Mouse (Mus musculus) neural tube, embryonic 12.5 days (tissue): ENCODE results near the gene Rhbdl1. TPM values are rescaled to one million over a fixed set of nuclear protein-coding genes. Genes with fewer than 3 reads are reported as not detected.
A peak's percentile ranks its signal among the peaks of the same experiment; 100 is the strongest.
"Not testable (repeated sequence)": the region's sequence is repeated elsewhere in the genome, so short reads cannot be mapped to it uniquely, and the experiment has no call there.

Experiments
- ATAC-seq: fragments of 200-750 bp; cut with Nextera tagmentation; 2 replicates; pipeline ENCODE4 v1.8.0; 2017; ENCODE audit warnings: low read depth, mild to moderate bottlenecking, moderate TSS enrichment, moderate library complexity; ENCODE audit not compliant: low FRiP score
- H3K27ac ChIP-seq: fragments of 300-500 bp; sonication (generic); 2 replicates; pipeline ENCODE4 v1.5.1; 2016
- H3K27me3 ChIP-seq: fragments of 300-500 bp; sonication (generic); replicated peaks from 2 replicates; pipeline ENCODE4 v1.6.1; 2016; ENCODE audit warnings: mild to moderate bottlenecking
- H3K36me3 ChIP-seq: fragments of 300-500 bp; sonication (generic); 2 replicates; pipeline ENCODE4 v1.6.1; 2016; ENCODE audit warnings: mild to moderate bottlenecking
- H3K4me1 ChIP-seq: fragments of 300-500 bp; sonication (generic); 2 replicates; pipeline ENCODE4 v1.6.1; 2016
- H3K4me2 ChIP-seq: fragments of 300-500 bp; sonication (generic); replicated peaks from 2 replicates; pipeline ENCODE4 v1.6.1; 2016; ENCODE audit warnings: mild to moderate bottlenecking
- H3K4me3 ChIP-seq: fragments of 300-500 bp; sonication (generic); 2 replicates; pipeline ENCODE4 v1.5.1; 2016
- H3K9ac ChIP-seq: fragments of 300-500 bp; sonication (generic); 2 replicates; pipeline ENCODE4 v1.6.1; 2016; ENCODE audit warnings: mild to moderate bottlenecking
- H3K9me3 ChIP-seq: fragments of 300-500 bp; sonication (generic); 2 replicates; pipeline ENCODE4 v1.6.1; 2016; ENCODE audit warnings: mild to moderate bottlenecking
- WGBS: fragments of 180-500 bp; shearing (Covaris S2); methylation state at CpG from one replicate; pipeline ENCODE4 v1.1.7; 2016; 5-methylcytosine and 5-hydroxymethylcytosine counted together
- polyA plus RNA-seq: library from polyadenylated mRNA; unstranded; fragments of >200 nt; fragmentation: Nextera tagmentation; extraction: Ambion mirVana; gene quantifications from 2 replicates; pipeline ENCODE4 v1.2.1, GENCODE M21; 2016

Gene Rhbdl1
- polyA plus RNA-seq, 1 experiment from 2014 or later, result 8.1 TPM

DNA sequence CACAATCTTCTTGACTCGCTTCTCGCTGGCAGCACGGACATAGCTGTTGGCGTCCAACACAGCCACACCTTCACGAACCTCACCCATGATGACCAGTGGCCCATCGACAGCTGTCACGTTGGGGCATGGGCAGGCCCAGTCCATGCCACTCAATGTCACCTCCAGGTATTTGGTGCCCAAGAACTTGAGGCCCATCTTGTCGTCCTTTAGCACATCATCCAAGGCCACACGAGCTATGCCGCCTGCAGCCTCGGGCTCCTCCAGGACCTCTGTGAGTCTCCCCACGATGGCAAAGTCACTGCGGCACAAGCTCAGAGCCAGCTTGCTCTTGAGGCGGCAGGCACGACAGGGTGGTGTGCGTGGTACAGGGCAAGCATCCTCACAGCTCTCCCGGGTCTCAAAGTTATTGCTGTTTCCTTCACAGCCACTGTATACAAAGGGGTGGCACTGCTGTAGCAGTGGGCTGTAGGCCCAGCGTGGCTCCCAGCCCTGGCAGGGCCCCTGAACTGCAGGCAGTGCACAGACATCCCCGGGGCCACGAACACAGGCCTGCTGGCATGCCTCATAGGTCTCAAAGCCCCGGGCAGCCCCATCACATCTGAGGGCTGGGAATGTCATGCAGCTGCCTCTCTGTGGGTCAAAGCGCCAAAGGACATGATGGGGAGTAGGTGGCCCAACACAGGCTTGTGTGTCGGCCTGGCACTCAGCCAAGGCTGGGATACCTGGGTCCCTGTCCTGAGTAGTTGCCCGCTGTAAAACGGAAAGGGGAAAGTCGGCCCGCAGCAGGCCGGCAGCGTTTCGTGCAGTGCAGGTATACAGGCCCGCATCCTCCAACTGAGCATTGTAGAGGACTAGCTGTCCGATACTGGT, 40.9 kb upstream of the Rhbdl1 start:
- 92% methylated on average over 32 of the region's 32 CpGs for WGBS
- Histone ChIP-seq H3K9me3 (no peaks in the 10 kb centered on the region), H3K4me1 (peaks cover 36% of the 10 kb centered on the region), H3K9ac (no peak overlapping the region), H3K36me3 (peaks cover 36% of the 10 kb centered on the region), H3K4me3 (no peak overlapping the region), H3K27ac (no peak overlapping the region), H3K27me3 (no peaks in the 10 kb centered on the region), H3K4me2 (no peak overlapping the region)
- no peak for ATAC-seq

DNA sequence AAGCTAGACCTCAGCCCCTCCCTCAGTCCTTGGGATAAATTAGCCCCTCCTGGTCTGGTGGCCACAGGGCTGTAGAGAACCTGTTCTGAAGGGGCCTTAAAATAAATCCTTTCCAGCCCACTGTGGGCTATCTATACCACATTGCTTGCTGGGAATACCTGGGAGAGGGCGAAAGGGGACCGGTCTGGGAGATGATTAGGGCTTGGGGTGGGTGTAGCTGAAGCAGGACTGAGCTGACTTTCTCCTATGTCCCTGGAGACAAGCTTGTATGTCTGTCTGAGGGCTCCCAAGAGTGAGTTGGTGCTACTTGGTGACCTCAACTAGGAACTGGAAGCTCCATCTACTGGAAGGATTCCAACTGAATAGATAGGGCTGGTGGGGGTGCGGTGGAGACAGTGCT, 39.9 kb upstream of the Rhbdl1 start:
- H3K9ac ChIP-seq, result no peak overlapping the region
- no peaks in the 10 kb centered on the region for H3K27me3 ChIP-seq
- H3K36me3 ChIP-seq, result peaks cover 27% of the 10 kb centered on the region
- no peak overlapping the region for H3K27ac ChIP-seq
- peak overlapping the region; percentile 96; the same call in 1 of the 2 replicates for H3K4me2 ChIP-seq
- no peaks in the 10 kb centered on the region for H3K9me3 ChIP-seq
- H3K4me3 ChIP-seq, result no peak overlapping the region
- no peak for ATAC-seq
- 96% methylated on average over 3 of the region's 3 CpGs for WGBS
- H3K4me1 ChIP-seq, result peaks cover 36% of the 10 kb centered on the region

DNA sequence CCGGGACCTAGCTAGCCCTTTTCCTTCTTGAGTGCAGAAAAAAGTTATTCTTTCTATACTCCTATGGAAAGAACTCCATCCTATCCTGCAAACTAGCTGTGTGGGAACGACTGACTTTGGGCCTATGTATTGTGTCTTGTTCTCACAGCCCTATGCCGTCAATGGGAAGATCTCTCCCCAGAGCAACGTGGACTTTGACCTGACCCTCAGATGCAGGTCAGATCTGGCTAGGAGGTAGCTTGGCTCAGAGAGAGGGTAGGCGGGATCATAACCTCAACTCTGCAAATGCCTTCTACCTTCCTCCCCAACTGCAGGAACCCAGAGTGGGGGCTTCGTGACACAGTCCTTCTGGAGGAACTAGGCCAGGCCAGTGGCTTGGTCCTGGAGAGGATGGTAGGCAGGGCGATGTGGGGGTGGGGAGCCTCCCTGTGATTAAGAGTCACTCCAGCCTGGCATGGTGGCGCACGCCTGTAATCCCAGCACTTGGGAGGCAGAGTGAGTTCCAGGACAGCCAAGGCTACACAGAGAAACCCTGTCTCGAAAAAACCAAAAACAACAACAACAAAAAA, 39.3 kb upstream of the Rhbdl1 start:
- Histone ChIP-seq H3K4me2 (peak overlapping the region; percentile 96), H3K9me3 (no peaks in the 10 kb centered on the region), H3K27me3 (no peaks in the 10 kb centered on the region), H3K36me3 (peaks cover 23% of the 10 kb centered on the region), H3K4me3 (peak overlapping the region; percentile 78), H3K9ac (peak overlapping the region; percentile 81), H3K4me1 (peaks cover 32% of the 10 kb centered on the region), H3K27ac (no peak overlapping the region)
- WGBS, result 55% methylated on average over 10 of the region's 10 CpGs
- no peak for ATAC-seq

DNA sequence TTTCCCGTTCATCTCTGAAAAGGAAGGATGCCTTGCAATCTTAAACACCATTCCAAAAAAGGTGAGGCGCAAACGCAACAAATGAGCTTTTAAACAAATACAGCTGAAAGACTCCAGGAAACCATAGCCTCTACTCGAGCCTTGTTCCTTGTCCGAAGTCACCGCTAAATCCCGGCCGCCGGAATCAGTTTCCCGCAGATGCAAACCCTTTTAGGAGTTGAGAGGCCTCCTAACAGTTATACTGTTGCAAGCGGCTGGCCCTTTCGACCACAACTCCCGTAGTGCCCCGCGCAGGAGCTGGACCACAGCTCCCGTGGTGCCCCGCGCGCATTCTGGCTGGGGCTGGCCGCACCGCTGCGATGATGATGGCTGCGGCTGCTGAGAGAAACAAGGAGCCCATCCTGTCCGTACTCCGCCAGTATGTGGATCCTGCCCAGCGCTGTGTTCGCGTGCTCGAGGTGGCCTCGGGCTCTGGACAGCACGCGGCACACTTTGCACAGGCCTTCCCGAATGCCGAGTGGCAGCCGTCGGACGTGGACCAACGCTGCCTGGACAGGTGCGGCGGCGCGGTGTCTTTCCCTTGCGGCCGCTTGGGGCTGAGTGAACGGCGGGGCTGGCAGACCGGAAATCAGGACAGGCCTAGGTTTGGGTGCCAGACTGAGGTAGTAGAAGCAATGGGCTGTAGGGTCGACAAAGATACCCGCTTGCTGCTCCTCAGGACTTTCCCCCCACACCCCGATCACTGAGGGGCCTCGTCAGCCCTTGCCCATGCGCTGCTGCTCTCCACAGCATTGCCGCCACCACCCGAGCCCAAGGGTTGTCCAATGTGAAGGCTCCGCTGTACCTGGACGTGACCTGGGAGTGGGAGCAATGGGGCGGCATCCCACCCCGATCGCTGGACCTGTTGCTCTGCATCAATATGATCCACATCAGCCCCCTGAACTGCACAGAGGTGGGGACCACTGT, 38.4 kb upstream of the Rhbdl1 start:
- peak; percentile 89 for ATAC-seq
- H3K27ac ChIP-seq, result peak overlapping the region; percentile 85
- H3K36me3 ChIP-seq, result peaks cover 23% of the 10 kb centered on the region
- peak overlapping the region; percentile 96 for H3K4me2 ChIP-seq
- H3K4me3 ChIP-seq, result peak overlapping the region; percentile 78
- peaks cover 24% of the 10 kb centered on the region for H3K4me1 ChIP-seq
- H3K9ac ChIP-seq, result peak overlapping the region; percentile 81
- no peaks in the 10 kb centered on the region for H3K27me3 ChIP-seq
- 2% methylated on average over 59 of the region's 59 CpGs for WGBS
- H3K9me3 ChIP-seq, result no peaks in the 10 kb centered on the region

DNA sequence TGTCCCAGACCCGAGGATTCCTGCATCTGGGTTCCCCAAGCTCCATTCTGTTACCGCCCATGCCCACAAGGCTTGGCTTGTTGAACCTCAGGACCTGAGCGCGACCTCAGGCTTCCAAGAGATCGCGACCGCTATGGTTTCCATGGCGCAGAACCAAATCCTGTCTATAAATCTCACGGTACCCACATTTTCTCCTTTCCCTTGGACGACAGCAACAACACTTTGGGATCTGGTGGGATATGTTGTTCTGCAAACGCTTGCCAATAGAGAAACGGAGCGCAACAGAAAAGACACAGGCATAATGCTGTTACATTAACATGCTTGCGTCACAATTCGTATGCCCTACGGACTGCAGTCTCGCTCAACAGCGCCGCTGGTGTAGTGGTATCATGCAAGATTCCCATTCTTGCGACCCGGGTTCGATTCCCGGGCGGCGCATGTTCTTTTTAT, 37.7 kb upstream of the Rhbdl1 start, which contains the start of gene Mettl26:
Gene Mettl26, plus strand, starts transcription at position 354 of the 450 bp plus-strand sequence.
- Histone ChIP-seq H3K36me3 (peaks cover 22% of the 10 kb centered on the region), H3K27me3 (no peaks in the 10 kb centered on the region), H3K4me3 (peak within 1 kb of the TSS; percentile 78), H3K9me3 (no peaks in the 10 kb centered on the region), H3K27ac (peak within 1 kb of the TSS; percentile 85), H3K9ac (peak within 1 kb of the TSS; percentile 81), H3K4me1 (peaks cover 16% of the 10 kb centered on the region), H3K4me2 (peak within 1 kb of the TSS; percentile 96)
- under 1% methylated on average over 25 of the region's 25 CpGs for WGBS
- ATAC-seq, result peak; percentile 58

DNA sequence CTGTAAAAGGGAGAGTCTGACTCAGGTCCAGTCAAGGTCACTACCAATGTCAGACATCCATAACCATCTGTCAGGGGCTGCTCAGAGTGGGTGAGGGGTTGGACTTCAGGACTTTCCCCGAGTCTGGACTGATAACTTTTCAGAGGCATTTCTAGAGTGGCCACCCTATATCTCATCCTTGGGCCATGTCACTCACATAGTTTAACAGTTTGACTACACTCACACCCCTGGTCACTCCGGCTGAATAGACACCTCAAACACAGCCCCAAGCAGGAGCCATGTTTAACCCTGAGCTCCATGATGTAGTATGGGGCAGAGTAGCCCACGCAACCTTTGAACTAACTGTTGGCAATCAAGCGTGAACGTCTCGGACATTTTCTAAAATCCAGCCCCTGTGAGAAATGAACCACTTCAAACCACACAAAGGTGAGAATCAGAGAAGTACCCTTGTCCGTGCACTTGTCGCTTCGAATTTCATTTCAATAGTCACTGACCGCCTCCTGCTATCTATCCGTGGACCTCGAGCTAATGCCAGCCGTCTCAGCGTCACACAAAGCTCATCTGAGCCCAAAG, 37.1 kb upstream of the Rhbdl1 start:
- Histone ChIP-seq H3K36me3 (peaks cover 17% of the 10 kb centered on the region), H3K4me2 (peak overlapping the region; percentile 96), H3K4me3 (peak overlapping the region; percentile 78), H3K9me3 (no peaks in the 10 kb centered on the region), H3K27me3 (no peaks in the 10 kb centered on the region), H3K27ac (peak overlapping the region; percentile 11; the same call in 1 of the 2 replicates), H3K4me1 (peaks cover 15% of the 10 kb centered on the region), H3K9ac (0 out of 2 replicates have a peak overlapping the region, but pooled peaks have one; percentile 38)
- 7% methylated on average over 14 of the region's 14 CpGs for WGBS
- no peak for ATAC-seq

DNA sequence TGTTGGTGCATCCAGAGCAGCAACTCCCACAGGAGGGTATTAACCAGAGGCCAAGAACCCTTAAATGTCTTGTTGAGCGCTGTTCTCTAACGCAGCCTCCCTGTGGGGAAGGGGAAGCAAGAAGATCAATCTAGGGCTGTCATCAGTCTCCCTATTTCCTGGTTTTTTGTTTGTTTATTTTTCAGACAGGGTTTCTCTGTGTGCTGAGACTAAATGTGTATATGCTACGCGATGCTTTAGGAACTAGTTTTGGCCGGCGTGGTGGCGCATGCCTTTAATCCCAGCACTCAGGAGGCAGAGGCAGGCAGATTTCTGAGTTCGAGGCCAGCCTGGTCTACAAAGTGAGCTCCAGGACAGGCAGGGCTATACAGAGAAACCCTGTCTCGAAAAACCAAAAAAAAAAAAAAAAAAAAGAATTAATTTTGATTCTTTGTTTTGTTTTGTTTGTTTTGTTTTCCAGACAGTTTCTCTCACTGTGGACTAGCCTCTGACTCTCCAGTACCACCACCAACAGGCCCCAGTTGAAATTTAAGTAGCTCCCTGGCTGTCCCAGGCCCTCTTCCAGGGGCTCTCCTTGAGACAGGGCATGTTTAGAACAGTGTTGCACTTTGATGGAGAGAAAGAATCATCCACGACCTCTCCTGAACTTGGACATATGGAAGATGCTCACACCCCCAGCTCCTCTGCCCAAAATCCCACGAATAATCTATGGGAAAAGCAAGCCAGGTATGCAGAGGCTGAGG, 36.5 kb upstream of the Rhbdl1 start:
- Histone ChIP-seq H3K36me3 (peaks cover 10% of the 10 kb centered on the region), H3K27me3 (no peaks in the 10 kb centered on the region), H3K4me3 (0 out of 2 replicates have a peak overlapping the region, but pooled peaks have one; percentile 78), H3K9ac (no peak overlapping the region), H3K4me1 (peaks cover 21% of the 10 kb centered on the region), H3K9me3 (no peaks in the 10 kb centered on the region), H3K4me2 (peak overlapping the region; percentile 96), H3K27ac (no peak overlapping the region)
- no peak for ATAC-seq
- 77% methylated on average over 11 of the region's 11 CpGs for WGBS

DNA sequence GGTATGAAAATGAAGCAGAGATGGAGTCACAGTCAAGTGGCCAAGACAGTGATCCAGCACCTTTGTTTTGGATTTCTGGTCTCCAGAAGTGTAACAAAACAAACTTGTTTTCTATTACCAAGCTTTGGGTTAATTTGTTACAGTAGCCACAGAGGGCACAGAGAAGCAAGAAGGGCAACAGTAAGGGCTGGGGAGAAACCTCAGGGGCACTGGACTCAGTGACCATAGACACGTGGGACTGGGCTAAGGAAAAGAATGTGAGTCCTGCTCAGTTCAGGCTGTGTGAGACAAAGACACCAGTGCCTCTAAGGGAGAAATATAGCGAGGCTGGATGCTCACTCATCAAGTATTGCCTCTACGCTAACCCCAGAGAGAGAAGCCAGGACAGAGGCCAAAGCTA, 35.6 kb upstream of the Rhbdl1 start:
- peaks cover 27% of the 10 kb centered on the region for H3K4me1 ChIP-seq
- ATAC-seq, result no peak
- no peak overlapping the region for H3K4me2 ChIP-seq
- peaks cover 1% of the 10 kb centered on the region; the same call in 1 of the 2 replicates for H3K36me3 ChIP-seq
- no peak overlapping the region for H3K9ac ChIP-seq
- H3K27me3 ChIP-seq, result no peaks in the 10 kb centered on the region
- H3K9me3 ChIP-seq, result no peaks in the 10 kb centered on the region
- 83% methylated on average over 3 of the region's 3 CpGs for WGBS
- H3K4me3 ChIP-seq, result no peak overlapping the region
- H3K27ac ChIP-seq, result no peak overlapping the region

DNA sequence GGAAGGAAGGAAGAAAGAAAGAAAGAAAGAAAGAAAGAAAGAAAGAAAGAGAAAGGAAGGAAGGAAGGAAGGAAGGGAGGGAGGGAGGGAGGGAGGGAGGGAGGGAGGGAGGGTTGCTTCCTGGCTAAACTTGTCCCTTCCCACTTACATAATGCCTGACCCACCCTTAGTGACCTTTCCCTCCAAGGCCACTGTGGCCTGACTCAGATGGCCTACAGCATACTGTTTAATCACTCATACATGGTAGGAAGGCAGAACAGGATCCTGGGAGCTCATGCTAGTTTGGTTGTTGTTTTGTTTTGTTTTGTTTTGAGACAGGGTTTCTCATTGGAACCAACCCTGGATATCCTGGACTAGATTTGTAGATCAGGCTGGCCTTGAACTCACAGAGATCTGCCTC, 34.5 kb upstream of the Rhbdl1 start:
- H3K36me3 ChIP-seq, H3K4me2 ChIP-seq, H3K9me3 ChIP-seq, H3K27me3 ChIP-seq, ATAC-seq, H3K9ac ChIP-seq, H3K27ac ChIP-seq, H3K4me3 ChIP-seq: not testable (repeated sequence)
- H3K4me1 ChIP-seq, result peaks cover 24% of the 10 kb centered on the region

DNA sequence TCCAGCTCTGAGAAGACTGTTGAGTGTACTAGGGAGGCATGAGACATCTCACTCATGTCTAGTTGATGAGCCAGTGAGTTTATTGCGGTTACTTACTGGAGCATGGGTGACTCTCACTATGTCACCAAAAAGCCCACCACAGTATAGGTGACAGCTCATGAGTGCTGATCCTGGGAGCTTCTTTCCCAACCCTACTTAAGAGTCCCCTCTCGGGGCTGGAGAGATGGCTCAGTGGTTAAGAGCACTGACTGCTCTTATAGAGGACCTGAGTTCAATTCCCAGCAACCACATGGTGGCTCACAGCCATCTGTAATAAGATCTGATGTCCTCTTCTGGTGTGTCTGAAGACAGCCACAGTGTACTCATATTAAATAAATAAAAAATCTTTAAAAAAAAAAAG, 32.9 kb upstream of the Rhbdl1 start:
- H3K4me3 ChIP-seq, result no peak overlapping the region
- H3K27me3 ChIP-seq, result no peaks in the 10 kb centered on the region
- no peak overlapping the region for H3K27ac ChIP-seq
- H3K4me1 ChIP-seq, result peaks cover 15% of the 10 kb centered on the region
- 88% methylated on average over 2 of the region's 2 CpGs for WGBS
- no peak for ATAC-seq
- H3K4me2 ChIP-seq, result no peak overlapping the region
- H3K9me3 ChIP-seq, result no peaks in the 10 kb centered on the region
- H3K9ac ChIP-seq, result no peak overlapping the region
- H3K36me3 ChIP-seq, result no peaks in the 10 kb centered on the region

DNA sequence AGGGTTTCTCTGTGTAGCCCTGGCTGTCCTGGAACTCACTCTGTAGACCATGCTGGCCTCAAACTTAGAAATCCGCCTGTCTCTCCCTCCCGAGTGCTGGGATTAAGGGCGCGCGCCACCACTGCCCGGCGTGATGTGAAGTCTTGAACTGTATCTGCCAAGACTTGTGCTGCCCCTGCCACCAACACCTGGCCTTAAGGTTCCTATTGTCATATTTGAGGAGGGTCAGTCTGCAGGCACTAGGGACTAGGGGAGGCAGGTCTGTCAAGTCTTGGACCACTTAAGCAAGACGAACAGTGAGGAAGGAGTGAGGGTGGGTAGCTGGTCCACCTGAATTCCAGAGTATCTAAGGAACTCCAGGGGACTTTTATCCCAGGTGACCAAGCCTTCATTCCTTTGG, 32.4 kb upstream of the Rhbdl1 start:
- 94% methylated on average over 8 of the region's 8 CpGs for WGBS
- H3K9ac ChIP-seq, result no peak overlapping the region
- H3K27me3 ChIP-seq, result no peaks in the 10 kb centered on the region
- no peak for ATAC-seq
- H3K4me2 ChIP-seq, result no peak overlapping the region
- H3K36me3 ChIP-seq, result no peaks in the 10 kb centered on the region
- no peak overlapping the region for H3K27ac ChIP-seq
- H3K4me3 ChIP-seq, result no peak overlapping the region
- no peaks in the 10 kb centered on the region for H3K9me3 ChIP-seq
- H3K4me1 ChIP-seq, result peaks cover 15% of the 10 kb centered on the region
